Mouse (Mus musculus) neural tube, embryonic 15.5 days (tissue): ENCODE measurements at regions not wholly inside any gene's neighbourhood (a gene's known extent, or its start where the extent isn't known, plus 50 kb on each side); places are given as distances from the start of the nearest gene placed in this dataset.

Experiments used
- ATAC-seq: fragments of 200-750 bp; cut with Nextera tagmentation; 2 replicates; pipeline ENCODE4 v1.8.0; 2017; ENCODE audit warnings: mild to moderate bottlenecking, moderate TSS enrichment, moderate library complexity; ENCODE audit not compliant: low FRiP score
- H3K27ac ChIP-seq: fragments of 300-500 bp; sonication (generic); replicated peaks from 2 replicates; pipeline ENCODE4 v1.5.1; 2015; ENCODE audit warnings: mild to moderate bottlenecking, inconsistent platforms
- H3K27me3 ChIP-seq: fragments of 300-500 bp; sonication (generic); replicated peaks from 2 replicates; pipeline ENCODE4 v1.6.1; 2015; ENCODE audit warnings: inconsistent platforms
- H3K36me3 ChIP-seq: fragments of 300-500 bp; sonication (generic); 2 replicates; pipeline ENCODE4 v1.6.1; 2015; ENCODE audit warnings: inconsistent platforms
- H3K4me1 ChIP-seq: fragments of 300-500 bp; sonication (generic); 2 replicates; pipeline ENCODE4 v1.6.1; 2015; ENCODE audit warnings: inconsistent platforms
- H3K4me2 ChIP-seq: fragments of 300-500 bp; sonication (generic); 2 replicates; pipeline ENCODE4 v1.6.1; 2015; ENCODE audit warnings: inconsistent platforms, mild to moderate bottlenecking, moderate library complexity
- H3K4me3 ChIP-seq: fragments of 300-500 bp; sonication (generic); replicated peaks from 2 replicates; pipeline ENCODE4 v1.5.1; 2015; ENCODE audit warnings: mild to moderate bottlenecking, inconsistent platforms
- H3K9ac ChIP-seq: fragments of 300-500 bp; sonication (generic); replicated peaks from 2 replicates; pipeline ENCODE4 v1.6.1; 2015; ENCODE audit warnings: mild to moderate bottlenecking, inconsistent platforms
- H3K9me3 ChIP-seq: fragments of 300-500 bp; sonication (generic); replicated peaks from 2 replicates; pipeline ENCODE4 v1.6.1; 2016; ENCODE audit warnings: inconsistent platforms
- WGBS: fragments of 180-500 bp; shearing (Covaris S2); methylation state at CpG from one replicate; pipeline ENCODE4 v1.1.7; 2015; ENCODE audit warnings: mixed read lengths; 5-methylcytosine and 5-hydroxymethylcytosine counted together

DNA sequence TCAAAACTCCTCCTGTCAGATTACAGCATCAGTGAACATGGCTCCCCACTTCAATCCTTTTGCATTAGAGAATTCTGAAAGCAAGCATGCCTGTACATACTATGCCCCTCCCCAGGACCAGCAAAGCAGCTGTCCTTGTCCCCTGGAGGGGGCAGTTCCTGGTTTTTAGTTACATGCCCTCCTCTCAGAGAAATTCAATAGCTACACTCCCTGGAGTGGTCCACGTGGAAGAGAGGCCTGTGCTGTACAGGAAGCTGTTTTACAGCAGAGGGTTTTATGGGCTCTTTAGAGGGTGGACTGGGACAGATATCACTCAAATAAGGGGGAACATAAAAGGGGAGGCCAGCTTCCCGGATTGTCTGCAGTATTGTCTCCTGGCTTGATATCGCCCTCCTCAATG, 481.3 kb downstream of the Cdh26 start:
- H3K36me3 ChIP-seq = no peaks in the 10 kb centered on the region
- H3K9ac ChIP-seq = no peak overlapping the region
- no peak overlapping the region for H3K4me3 ChIP-seq
- WGBS = 47% methylated on average over 3 of the region's 3 CpGs
- 0 out of 2 replicates have a peak, but pooled peaks cover 2% of the 10 kb centered on the region for H3K4me1 ChIP-seq
- no peak overlapping the region for H3K4me2 ChIP-seq
- no peaks in the 10 kb centered on the region for H3K27me3 ChIP-seq
- no peaks in the 10 kb centered on the region for H3K9me3 ChIP-seq
- H3K27ac ChIP-seq = no peak overlapping the region
- no peak for ATAC-seq

DNA sequence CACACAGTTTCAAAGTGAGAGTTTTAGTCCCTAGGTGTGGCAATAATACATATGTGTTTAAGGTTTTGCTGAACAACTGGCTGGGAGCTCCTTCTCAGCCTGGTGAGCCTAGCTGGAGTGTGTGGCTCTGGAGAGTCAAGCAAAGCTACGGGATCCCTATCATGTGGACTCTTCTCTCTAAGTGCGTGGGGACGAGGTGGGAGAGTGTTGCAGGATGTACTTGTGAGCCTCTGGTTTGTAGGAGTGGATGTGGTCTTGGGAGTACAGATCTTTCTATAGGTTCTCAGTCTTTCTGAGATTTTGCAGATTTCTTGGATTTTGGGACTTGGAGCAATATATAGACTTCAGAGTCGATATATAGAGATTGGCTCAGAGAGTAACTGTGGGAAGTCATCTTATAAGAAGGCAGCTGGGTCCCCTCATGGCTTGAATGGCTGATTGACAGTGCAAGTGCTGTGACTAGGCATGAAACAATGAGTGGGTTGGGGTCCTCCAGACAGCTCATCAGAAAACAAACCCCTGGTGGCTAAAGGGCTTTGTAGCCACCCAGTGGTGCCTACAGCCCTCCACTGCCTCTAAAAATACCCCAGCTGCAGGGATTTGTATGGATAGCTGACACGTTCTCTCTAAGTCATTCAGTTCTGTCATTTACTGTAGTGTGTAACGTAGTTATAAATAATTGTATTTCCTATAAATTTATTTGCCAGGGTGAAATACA, 486.1 kb downstream of the Cdh26 start:
- Histone ChIP-seq H3K27me3 (no peaks in the 10 kb centered on the region), H3K27ac (no peak overlapping the region), H3K36me3 (no peaks in the 10 kb centered on the region), H3K4me1 (0 out of 2 replicates have a peak, but pooled peaks cover 2% of the 10 kb centered on the region), H3K4me3 (no peak overlapping the region), H3K9me3 (no peaks in the 10 kb centered on the region), H3K9ac (no peak overlapping the region), H3K4me2 (no peak overlapping the region)
- no peak for ATAC-seq
- WGBS = 86% methylated on average over 6 of the region's 6 CpGs

DNA sequence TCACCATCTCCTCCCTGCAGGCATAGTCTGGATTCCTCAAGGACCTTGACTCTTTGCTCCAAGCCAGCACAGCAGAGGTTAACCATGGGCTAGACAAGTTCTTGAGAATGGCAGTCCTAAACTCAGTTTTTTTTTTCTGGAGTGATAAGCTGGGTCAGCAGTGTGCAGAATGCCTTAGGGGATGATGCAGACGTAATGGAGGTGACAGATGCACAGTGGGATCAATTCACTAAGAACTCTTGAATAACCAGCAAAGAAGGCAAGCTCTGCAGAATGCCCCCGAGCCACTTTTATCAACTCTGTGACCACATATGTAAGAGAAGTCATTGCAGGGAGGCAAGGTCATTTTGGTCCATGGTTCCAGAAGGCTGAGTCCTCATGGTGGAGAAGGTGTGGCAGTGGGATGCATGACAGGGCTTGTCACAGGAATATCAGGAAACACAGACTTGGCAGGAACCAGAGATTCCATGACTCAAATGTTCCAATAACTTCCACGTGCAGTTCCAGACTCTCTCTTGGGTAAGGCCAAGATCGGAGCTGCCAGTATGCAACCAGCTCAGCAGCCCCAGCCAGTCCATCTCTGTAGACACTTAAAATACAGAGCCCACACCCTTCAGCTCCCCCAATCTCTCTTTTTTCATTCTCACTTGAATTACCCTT, 494.3 kb downstream of the Cdh26 start:
- WGBS = 82% methylated on average over 4 of the region's 4 CpGs
- Histone ChIP-seq H3K27ac (no peak overlapping the region), H3K36me3 (no peaks in the 10 kb centered on the region), H3K9ac (no peak overlapping the region), H3K4me3 (no peak overlapping the region), H3K27me3 (no peaks in the 10 kb centered on the region), H3K4me2 (no peak overlapping the region), H3K4me1 (no peaks in the 10 kb centered on the region), H3K9me3 (no peaks in the 10 kb centered on the region)
- no peak for ATAC-seq

DNA sequence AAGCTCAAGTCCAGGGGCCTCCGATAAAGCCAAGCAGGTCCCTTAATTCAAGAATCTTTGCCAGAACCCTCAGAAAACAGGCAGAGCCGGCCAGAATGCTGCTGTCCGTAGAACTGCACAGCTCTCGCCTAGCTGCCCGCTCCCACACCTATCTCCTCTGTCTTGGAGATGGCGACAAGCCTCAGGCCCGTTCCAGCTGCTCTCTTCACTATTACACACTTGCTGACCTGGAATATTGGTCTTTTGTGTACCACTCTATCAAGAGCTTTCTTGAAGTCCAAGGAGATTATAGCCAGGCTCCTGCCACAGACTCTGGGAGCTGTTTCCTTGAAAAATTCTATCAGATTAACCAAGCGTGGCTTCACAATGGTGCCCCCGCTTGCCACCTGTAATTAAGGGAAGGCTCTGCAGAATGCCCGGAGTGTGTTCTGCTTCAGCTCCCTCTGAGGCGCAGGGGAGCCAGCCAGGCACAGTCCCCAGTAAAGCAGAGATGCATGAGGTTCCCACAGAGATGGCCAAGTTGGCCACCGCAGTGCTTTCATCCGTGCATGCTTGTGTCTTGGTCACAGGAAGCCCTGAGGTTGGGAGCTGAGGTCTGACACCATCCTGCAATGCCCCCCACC, 496.8 kb downstream of the Cdh26 start:
- H3K9ac ChIP-seq = no peak overlapping the region
- no peak overlapping the region for H3K4me3 ChIP-seq
- no peak overlapping the region for H3K4me2 ChIP-seq
- H3K27me3 ChIP-seq = no peaks in the 10 kb centered on the region
- no peaks in the 10 kb centered on the region for H3K4me1 ChIP-seq
- no peak for ATAC-seq
- H3K36me3 ChIP-seq = no peaks in the 10 kb centered on the region
- 79% methylated on average over 13 of the region's 13 CpGs for WGBS
- H3K27ac ChIP-seq = no peak overlapping the region
- H3K9me3 ChIP-seq = no peaks in the 10 kb centered on the region

DNA sequence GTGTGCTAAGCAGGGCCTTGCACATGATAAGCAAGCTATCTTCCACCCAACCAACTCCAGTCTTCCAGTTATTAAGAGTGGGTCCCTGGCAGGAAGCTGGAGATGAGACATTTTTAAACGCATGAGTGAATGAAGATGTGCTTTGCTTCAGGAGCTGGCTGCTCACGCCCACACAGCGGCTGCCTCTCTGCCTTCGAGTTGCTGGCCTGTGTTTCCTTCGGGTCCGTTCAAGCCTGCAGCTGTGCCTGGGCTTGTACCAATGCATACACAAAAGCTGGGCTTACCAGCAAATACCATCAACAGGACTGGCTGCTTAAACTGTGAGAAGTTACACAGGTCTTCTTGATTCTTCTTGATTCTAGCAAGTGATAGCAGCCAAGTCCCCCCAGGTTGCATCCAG, 498.7 kb downstream of the Cdh26 start:
- no peak for ATAC-seq
- H3K4me2 ChIP-seq = no peak overlapping the region
- 85% methylated on average over 6 of the region's 6 CpGs for WGBS
- no peaks in the 10 kb centered on the region for H3K9me3 ChIP-seq
- H3K27ac ChIP-seq = no peak overlapping the region
- H3K9ac ChIP-seq = no peak overlapping the region
- H3K4me1 ChIP-seq = no peaks in the 10 kb centered on the region
- H3K4me3 ChIP-seq = no peak overlapping the region
- no peaks in the 10 kb centered on the region for H3K36me3 ChIP-seq
- H3K27me3 ChIP-seq = no peaks in the 10 kb centered on the region

DNA sequence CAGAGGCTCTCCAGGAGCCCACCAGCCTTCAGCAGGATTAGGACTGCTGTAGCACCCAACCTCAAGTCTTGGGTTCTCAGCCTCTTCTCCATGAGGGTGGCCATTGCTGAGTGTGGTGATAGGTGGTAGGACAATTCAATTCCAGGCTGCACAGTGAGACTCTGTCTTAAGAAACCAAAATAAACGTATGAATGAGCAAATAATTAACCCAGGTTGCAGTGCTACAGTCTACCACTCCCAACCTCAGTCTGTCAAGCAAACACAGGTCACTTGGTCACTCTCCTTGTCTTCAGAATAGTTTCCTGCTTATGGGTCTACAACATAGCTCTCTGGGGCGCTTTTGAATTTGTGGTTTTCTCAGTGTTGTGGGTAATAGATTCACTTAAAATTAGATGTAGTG, 499.8 kb downstream of the Cdh26 start:
- Histone ChIP-seq H3K4me1 (no peaks in the 10 kb centered on the region), H3K36me3 (no peaks in the 10 kb centered on the region), H3K9ac (no peak overlapping the region), H3K9me3 (no peaks in the 10 kb centered on the region), H3K4me3 (no peak overlapping the region), H3K27me3 (no peaks in the 10 kb centered on the region), H3K27ac (no peak overlapping the region), H3K4me2 (no peak overlapping the region)
- no peak for ATAC-seq
- 77% methylated on average over 2 of the region's 2 CpGs for whole genome bisulfite sequencing

DNA sequence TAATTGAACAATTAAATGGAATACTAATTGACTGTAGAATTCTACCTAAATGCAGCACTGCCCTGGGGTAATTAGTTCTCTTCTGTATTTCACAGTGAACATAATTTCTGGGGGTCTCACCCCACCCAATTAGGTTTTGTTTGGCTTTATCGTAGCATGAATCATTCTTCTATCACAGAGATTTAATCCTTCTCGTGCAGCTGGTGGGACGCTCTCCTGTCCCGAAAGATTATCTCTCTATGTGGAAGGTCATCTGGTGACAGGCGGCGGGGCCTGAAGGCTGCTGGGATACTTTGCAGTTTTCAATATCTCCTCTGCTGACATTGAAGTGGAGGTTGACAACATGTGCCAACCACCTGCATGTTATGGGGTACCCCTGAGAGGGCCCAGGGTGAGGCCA, 493.8 kb upstream of the Cdh4 start:
- Histone ChIP-seq H3K27ac (no peak overlapping the region), H3K4me3 (no peak overlapping the region), H3K36me3 (no peaks in the 10 kb centered on the region), H3K27me3 (no peaks in the 10 kb centered on the region), H3K9ac (no peak overlapping the region), H3K4me2 (no peak overlapping the region), H3K4me1 (peaks cover 14% of the 10 kb centered on the region), H3K9me3 (no peaks in the 10 kb centered on the region)
- no peak for ATAC-seq
- 53% methylated on average over 6 of the region's 6 CpGs for WGBS

DNA sequence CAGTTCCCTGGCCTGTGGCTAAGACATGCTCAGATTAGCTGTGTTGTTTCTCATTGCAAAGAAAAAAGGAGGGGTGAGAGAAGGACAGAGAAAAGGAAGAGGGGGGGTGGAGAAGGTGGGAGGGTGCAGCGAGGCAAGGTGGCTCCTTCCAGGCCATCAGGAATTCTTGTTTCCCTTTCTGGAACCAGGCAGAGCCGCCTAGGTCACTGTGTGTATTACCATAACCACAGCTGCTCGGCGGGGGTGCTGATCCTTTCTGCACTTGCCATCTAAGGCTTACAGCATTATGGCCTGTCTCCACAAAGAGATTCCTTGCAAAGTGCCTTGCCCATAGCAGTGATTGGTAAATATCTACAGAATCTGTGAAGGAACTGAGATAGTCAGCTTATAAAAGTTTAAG, 493.1 kb upstream of the Cdh4 start:
- H3K4me3 ChIP-seq = no peak overlapping the region
- no peaks in the 10 kb centered on the region for H3K27me3 ChIP-seq
- WGBS = 34% methylated on average over 4 of the region's 4 CpGs
- no peaks in the 10 kb centered on the region for H3K36me3 ChIP-seq
- no peaks in the 10 kb centered on the region for H3K9me3 ChIP-seq
- no peak for ATAC-seq
- no peak overlapping the region for H3K9ac ChIP-seq
- H3K4me2 ChIP-seq = no peak overlapping the region
- H3K4me1 ChIP-seq = peaks cover 14% of the 10 kb centered on the region
- no peak overlapping the region for H3K27ac ChIP-seq

DNA sequence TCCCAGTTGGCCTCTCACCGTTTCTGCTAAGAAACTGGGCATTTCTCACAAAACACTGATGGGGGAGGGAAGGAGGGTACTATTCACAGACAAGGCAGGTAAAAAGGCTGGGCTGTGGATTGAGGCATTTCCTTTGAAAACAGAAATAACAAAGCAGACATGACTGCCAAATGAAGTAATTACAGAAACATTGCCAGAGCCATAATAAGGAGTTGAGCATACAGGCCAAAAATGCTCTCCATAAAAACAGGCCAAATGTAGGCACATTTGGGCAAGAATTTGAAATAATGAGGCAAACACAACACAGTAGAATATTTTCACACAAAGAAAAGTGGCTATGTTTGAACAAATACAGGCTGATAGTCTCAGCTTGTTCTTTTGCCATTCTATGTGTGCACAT, 491.9 kb upstream of the Cdh4 start:
- Histone ChIP-seq H3K27me3 (no peaks in the 10 kb centered on the region), H3K36me3 (no peaks in the 10 kb centered on the region), H3K4me2 (no peak overlapping the region), H3K9ac (no peak overlapping the region), H3K27ac (peak overlapping the region; percentile 13; the same call in 1 of the 2 replicates), H3K9me3 (no peaks in the 10 kb centered on the region), H3K4me3 (no peak overlapping the region), H3K4me1 (peaks cover 14% of the 10 kb centered on the region)
- WGBS = 29% methylated on average over 1 of the region's 1 CpGs
- no peak for ATAC-seq

DNA sequence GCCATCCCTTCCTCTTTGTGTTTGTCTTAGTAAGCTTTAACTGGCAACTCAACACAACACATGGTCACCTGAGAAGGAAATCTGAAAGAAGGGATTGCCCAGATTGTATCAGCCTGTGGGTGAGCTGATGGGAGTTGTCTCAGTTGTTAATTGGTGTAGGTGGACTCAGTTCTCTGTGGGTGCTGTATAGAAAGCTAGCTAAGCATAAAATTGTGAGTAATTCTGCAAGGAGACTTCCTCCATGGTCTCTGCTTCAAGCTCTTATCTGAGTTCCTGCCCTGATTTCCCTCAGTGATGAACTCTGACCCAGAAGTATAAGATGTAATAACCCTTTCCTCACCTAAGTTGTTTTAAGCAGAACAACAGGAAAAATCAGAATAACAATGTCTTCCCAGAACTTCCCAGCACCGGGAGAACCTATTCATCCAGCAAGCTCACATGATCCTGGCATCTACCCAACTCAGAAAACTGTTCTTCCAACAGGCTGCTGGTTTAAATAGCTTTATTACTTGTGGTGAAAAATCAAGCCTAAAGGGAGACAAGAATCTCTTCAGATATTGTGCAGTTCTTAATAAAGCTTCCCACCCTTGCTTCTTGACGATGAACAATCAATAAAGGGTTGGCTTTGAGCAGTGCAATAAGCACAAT, 487.7 kb upstream of the Cdh4 start:
- H3K36me3 ChIP-seq = no peaks in the 10 kb centered on the region
- WGBS = 56% methylated on average over 2 of the region's 2 CpGs
- no peak overlapping the region for H3K27ac ChIP-seq

DNA sequence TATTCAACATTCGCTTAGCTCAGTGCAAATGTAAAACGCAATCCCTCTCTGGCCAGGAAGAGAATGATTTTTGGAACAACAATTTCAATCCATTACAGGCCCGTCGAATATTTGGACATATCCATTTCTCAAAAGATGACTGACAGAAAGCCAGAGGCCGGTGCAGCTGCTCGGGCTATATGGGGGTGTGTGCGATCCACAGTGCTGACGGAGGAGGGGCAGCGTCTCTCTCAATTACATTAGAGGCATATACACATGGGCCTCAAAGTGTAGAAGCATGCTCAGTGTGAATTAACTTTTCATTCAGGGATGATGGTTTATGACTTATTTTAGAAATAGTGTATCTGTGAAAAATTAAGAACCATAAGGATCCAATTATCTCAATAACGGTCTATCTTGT, 483.4 kb upstream of the Cdh4 start:
- H3K36me3 ChIP-seq = no peaks in the 10 kb centered on the region
- no peaks in the 10 kb centered on the region for H3K9me3 ChIP-seq
- H3K4me3 ChIP-seq = no peak overlapping the region
- no peaks in the 10 kb centered on the region for H3K27me3 ChIP-seq
- no peaks in the 10 kb centered on the region for H3K4me1 ChIP-seq
- H3K9ac ChIP-seq = no peak overlapping the region
- no peak overlapping the region for H3K4me2 ChIP-seq
- 86% methylated on average over 10 of the region's 10 CpGs for WGBS
- no peak overlapping the region for H3K27ac ChIP-seq
- no peak for ATAC-seq

More for the DNA sequence above, 487.7 kb upstream of the Cdh4 start:
- Histone ChIP-seq H3K9me3 (no peaks in the 10 kb centered on the region), H3K9ac (no peak overlapping the region), H3K4me3 (no peak overlapping the region), H3K4me2 (no peak overlapping the region), H3K4me1 (peaks cover 5% of the 10 kb centered on the region; the same call in 1 of the 2 replicates), H3K27me3 (no peaks in the 10 kb centered on the region)
- no peak for ATAC-seq

DNA sequence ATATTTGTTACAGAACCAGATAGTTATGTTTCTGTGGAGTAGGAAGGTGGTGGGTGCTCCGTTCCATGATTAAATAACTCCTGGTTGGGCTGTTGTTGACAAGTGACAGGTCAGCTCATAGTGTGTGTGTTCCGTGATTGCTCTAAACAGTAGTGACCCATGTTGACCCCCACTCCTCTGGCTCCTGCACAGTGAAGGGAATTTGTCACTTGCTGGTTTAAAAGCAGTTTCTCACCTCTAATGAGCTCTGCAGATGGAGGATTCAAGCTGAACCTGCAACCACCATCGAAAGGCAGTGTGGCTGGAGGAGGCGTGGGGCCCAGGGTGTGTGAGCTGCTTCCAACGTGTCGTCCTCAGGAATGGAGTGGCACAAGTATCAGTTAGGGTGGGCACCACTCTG, 482.6 kb upstream of the Cdh4 start:
- no peak overlapping the region for H3K9ac ChIP-seq
- 79% methylated on average over 6 of the region's 6 CpGs for WGBS
- H3K4me1 ChIP-seq = no peaks in the 10 kb centered on the region
- H3K36me3 ChIP-seq = no peaks in the 10 kb centered on the region
- no peak overlapping the region for H3K4me3 ChIP-seq
- H3K27me3 ChIP-seq = no peaks in the 10 kb centered on the region
- no peaks in the 10 kb centered on the region for H3K9me3 ChIP-seq
- H3K4me2 ChIP-seq = no peak overlapping the region
- no peak overlapping the region for H3K27ac ChIP-seq
- no peak for ATAC-seq
